Mouse (Mus musculus): Measurements from ENCODE around the gene Acss2.

Gene Acss2

DNA sequence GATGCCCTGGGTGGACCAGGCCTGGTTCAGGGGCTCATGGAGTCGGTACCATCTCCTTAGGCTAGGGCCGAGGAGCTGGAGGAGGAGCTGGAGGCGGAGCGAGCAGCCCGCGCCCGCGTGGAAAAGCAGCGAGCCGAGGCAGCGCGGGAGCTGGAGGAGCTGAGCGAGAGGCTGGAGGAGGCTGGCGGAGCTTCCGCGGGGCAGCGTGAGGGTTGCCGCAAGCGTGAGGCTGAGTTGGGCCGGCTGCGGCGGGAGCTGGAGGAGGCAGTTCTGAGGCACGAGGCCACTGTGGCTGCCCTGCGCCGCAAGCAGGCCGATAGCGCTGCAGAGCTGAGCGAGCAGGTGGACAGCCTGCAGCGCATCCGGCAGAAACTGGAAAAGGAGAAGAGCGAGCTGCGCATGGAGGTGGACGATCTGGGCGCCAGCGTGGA lies 111.5 kb downstream of the Acss2 start:
- peak; percentile 37 for DNase-seq (ENCODE audit: low spot score)

DNA sequence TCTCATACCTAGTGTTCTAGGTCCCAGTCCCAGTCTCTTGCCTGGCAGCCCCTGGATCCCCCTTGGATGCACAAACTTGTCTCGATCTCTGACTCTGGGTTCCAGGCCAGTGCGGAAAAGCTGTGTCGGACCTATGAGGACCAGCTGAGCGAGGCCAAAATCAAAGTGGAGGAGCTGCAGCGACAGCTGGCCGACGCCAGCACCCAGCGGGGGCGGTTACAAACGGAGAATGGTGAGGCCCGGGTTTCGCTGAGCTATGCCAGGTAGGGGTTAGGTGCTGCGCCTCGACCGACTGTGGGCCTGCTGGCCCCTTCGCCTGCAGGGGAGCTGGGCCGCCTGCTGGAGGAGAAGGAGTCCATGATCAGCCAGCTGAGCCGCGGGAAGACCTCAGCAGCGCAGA lies 112.4 kb downstream of the Acss2 start:
- DNase-seq (ENCODE audit: low spot score), result no peak

GRCm38 (mm10) chr2:155630590-155631416 lies 113.1 kb downstream of the Acss2 start:
- DNase-seq (ENCODE audit: low spot score), result no peak

DNA sequence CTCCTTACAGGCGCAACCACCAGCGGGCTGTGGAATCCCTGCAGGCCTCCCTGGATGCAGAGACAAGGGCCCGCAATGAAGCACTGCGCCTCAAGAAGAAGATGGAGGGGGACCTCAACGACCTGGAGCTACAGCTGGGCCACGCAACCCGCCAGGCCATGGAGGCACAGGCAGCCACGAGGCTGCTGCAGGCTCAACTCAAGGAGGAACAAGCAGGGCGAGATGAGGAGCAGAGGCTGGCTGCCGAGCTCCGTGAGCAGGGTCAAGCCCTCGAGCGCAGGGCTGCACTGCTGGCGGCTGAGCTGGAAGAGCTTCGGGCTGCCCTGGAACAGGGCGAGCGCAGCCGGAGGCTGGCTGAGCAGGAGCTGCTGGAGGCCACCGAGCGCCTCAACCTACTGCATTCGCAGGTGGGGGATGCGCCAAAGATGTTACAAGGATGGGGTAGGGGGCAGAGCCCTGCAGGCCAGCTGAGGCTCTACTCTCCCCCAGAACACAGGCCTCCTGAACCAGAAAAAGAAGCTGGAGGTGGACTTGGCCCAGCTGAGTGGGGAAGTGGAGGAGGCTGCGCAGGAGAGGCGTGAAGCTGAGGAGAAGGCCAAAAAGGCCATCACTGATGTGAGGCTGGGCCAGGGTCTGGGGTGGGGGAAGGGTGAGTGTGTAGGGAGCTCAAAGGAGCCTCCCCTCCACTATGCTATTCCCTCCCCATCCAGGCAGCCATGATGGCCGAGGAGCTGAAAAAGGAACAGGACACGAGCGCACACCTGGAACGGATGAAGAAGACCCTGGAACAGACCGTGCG lies 114.6 kb downstream of the Acss2 start:
- DNase-seq (ENCODE audit: low spot score), result no peak

GRCm38 (mm10) chr2:155633121-155633520 lies 115.4 kb downstream of the Acss2 start:
- no peak for DNase-seq (ENCODE audit: low spot score)

- DNase-seq (ENCODE audit: low spot score), result no peak
Observed at GRCm38 (mm10) chr2:155633731-155634130, 116.0 kb downstream of the Acss2 start.

DNA sequence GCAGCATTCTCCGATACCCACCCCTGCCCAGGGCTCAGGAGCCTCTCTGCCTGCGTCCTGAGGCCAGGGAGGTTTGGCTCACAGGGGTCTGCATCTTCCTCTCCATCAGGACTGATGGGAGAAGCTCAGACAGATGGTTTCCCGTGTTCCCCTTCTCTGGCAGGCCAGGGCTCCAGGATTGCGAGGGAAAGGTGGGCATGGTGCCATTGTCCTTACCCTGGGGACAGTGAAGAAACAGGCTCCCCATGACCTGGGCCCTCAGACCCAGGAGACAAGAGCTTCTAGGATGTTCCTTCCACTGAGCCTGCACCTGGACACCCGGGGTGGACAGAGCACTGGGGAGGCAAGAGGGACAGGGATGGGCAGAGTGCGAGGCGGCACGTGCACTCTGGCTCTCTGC lies 116.8 kb downstream of the Acss2 start:
- DNase-seq (ENCODE audit: low spot score), result no peak

Measured in urinary bladder, postnatal 14 days (tissue).